Mouse (Mus musculus): ENCODE results near the gene Dmap1.

DNA sequence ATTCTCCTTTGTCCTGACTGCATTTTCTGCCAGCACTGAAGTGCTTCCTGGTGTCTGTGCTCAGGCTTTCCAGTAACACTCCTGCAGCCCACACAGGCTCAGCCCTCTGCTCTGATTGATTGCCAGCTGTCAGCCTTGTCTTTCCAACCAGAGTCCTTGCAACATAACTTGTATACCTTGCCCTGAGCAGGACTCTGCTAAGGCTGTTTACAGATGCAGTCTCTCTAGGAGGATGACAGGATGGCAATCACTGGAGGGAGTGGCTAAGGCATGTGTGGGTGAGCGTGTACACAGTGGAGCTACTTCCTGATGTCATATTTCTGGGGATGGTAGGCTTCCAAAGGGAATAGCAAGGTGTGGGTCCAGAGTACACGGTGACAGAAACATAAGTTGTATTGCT is 36.2 kb downstream of the Dmap1 start:
- TF ChIP-seq CTCF (IDR thresholded peaks at IDR 0.05 in 2 of 3, conservative IDR thresholded peaks at IDR 0.05 in 1 of 3; ENCODE audit: control insufficient read depth in 1 of 3, insufficient read depth in 1 of 3, low read depth in 2 of 3, low read length in 3 of 3, poor library complexity in 1 of 3, severe bottlenecking in 1 of 3) (no peak), MEF2A (IDR thresholded peaks at IDR 0.05; ENCODE audit: extremely low read depth, insufficient replicate concordance, low read depth, low read length, poor library complexity, severe bottlenecking) (no peak), ZNF384 (IDR thresholded peaks at IDR 0.05; ENCODE audit: low read depth, low read length) (no peak), EP300 (IDR thresholded peaks at IDR 0.05; ENCODE audit: low read depth in 1 of 2, low read length in 2 of 2) (no peak), USF1 (IDR thresholded peaks at IDR 0.05; ENCODE audit: low read depth, low read length) (no peak), KAT2A (conservative IDR thresholded peaks at IDR 0.05; ENCODE audit: low read depth, low read length) (no peak), MAX (IDR thresholded peaks at IDR 0.05; ENCODE audit: low read length) (no peak)

All from MEL (cell line).